Mouse (Mus musculus) T-helper 1 cell (primary cell): Measurements from ENCODE around the gene Nostrin.

Source experiments
- in situ Hi-C: fragments of 300-600 bp; cut with MboI, MseI; formaldehyde crosslinking; loops from one replicate; pipeline ENCODE4 v1.15.1; 2025; ENCODE audit warnings: high pct_unique_total_duplicates

Nostrin gene

GRCm38 (mm10) chr2:69128921-69129395 is 6.6 kb upstream of the Nostrin start:
- in situ Hi-C loops, result no loop called here

DNA sequence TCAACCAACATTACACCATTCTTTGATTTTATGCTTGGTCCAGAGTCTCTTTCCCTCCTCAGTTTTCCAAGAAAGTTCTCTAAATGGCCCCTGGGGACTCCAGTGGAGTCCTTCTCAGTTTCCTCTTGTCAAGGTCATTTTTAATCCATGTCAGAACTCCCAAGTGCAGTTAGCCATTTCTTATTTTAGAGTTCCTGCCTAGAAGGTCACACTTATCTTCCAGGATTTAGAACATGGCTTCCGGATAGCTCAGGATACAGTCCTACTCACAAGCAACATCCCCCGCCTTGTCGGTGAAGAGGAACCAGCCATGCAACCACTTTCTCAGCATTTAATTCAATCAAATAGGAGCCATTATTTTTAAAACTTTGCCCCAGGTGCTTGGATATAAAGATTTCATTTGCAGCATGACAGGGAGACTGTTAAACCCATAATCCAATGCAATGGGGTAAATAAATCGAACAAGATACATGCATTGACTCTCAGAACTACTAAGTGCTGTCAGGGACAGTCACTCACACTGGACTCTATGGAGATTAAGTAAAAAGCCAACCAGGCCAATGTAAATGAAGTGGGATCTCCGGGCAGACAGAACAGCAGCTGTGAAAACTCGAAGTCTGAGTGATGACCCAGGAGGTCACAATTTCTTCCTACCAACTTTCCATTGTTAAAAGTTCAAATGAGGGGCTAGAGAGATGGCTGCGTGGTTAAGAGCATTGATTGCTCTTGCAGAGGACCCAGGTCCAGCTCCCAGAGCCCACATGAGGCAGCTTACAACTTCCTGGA is 6.0 kb upstream of the Nostrin start:
- in situ Hi-C loops, result no loop called here

DNA sequence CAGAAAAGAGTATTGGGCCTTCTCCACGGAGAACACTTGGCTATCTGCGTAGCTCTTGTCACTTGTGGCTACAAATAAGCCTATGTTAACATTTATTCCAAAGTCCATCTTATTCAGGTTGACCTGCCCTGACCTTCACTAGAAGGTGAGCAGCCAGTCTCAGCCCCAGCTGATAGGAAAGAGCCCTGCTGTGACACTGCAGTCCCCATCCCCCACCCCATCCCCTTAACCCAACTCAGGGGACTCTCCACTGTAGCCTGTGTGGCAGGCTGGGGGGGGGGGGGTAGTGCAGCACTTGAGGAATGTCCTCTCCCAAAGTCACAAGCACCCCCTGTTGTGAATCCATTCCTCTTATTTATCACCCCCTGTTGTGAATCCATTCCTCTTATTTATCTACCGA is 3.6 kb upstream of the Nostrin start:
- in situ Hi-C loops, result no loop called here

GRCm38 (mm10) chr2:69132488-69133040 is 3.0 kb upstream of the Nostrin start:
- in situ Hi-C loops, result no loop called here

DNA sequence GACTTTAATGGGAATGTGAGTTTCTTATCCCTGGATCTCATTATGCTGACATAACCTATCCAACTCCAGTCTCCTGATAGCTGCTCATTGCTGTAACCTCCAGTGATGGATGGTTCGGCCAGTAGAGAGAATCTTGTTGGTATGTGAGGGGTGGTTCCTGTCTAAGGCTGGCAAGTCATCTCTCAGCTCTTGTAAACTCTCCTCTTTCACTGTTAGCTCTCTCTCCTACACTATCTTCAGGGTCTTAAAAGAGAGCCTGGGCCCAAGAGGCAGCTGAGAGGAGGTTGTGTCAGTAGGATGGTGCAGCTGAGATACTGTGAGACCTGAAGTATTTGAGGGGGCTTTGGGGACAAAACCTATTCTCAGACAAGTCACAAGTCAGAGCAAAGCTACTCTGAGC is 1.4 kb upstream of the Nostrin start:
- in situ Hi-C loops, result no loop called here

- in situ Hi-C loops, result no loop called here
Observed at GRCm38 (mm10) chr2:69134937-69135336, 663 bp upstream of the Nostrin start.

- in situ Hi-C loops, result no loop called here
Observed at GRCm38 (mm10) chr2:69137406-69138084, 1.9 kb downstream of the Nostrin start.

DNA sequence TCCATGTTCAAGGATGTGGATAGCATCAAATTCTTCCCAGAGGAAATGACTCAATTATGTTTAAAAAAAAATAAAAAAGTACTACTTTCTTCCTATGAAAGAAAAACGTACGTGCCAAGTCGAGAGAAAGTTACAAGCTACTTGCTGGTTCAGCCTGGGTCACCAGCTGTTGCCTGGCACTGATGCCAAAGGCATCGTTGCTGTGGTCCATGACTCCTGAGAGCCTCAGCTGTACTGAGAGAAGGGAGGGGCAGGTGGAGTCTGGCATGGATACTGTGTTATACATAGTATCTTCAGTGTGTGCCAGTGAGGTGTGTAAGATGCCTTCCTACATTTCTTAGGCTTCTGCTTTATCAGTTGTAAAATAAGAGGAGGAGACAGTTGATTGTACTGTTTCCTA is 3.2 kb downstream of the Nostrin start:
- in situ Hi-C loops, result no loop called here

- in situ Hi-C loops, result no loop called here
Observed at GRCm38 (mm10) chr2:69140215-69140614, 4.6 kb downstream of the Nostrin start.

DNA sequence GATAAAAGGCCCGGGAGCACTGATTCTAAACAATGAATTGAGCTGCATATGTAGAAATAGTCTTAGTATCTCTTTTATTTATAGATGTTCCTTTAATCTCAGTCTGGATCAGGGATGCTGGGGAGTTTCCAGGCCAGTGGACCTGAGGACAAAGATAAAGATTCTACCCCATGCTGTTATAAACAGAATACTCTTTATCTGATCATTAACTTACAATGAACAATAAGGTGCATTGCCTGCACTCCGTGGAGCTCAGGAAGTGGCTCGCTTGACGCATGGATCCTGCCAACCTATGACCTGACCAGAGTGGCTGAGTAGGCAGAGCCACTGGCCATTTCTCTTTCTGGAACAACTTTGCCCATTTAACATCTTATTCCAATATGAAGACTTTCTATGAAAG is 5.2 kb downstream of the Nostrin start:
- in situ Hi-C loops, result no loop called here

GRCm38 (mm10) chr2:69148691-69149090 is 13.1 kb downstream of the Nostrin start:
- in situ Hi-C loops, result no loop called here

- in situ Hi-C loops, result no loop called here
Observed at GRCm38 (mm10) chr2:69149154-69149553, 13.6 kb downstream of the Nostrin start.

DNA sequence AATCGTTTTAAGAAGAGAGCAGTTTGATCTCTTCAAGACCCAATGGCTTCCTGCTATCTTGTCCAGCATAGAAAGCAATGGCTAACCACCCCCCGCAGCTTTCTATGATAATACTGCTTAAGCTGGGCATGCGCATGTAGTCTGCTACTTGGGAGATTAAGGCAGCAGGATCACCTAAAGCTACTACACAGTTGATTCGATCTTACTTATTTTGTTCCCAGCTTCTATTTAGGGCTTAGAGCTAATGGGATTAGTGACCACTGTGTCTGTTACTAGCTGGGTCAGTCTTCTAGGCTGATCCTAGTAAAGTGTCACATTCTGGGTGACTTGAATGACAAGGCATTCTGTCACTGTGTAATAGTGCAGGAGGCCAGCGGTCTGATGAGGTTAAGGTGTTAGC is 15.2 kb downstream of the Nostrin start:
- in situ Hi-C loops, result no loop called here

- in situ Hi-C loops, result no loop called here
Observed at GRCm38 (mm10) chr2:69155861-69156260, 20.3 kb downstream of the Nostrin start.

GRCm38 (mm10) chr2:69156283-69156682 is 20.7 kb downstream of the Nostrin start:
- in situ Hi-C loops, result no loop called here

GRCm38 (mm10) chr2:69158907-69159306 is 23.3 kb downstream of the Nostrin start:
- in situ Hi-C loops, result no loop called here

- in situ Hi-C loops, result no loop called here
Observed at GRCm38 (mm10) chr2:69170395-69171077, 34.9 kb downstream of the Nostrin start.

DNA sequence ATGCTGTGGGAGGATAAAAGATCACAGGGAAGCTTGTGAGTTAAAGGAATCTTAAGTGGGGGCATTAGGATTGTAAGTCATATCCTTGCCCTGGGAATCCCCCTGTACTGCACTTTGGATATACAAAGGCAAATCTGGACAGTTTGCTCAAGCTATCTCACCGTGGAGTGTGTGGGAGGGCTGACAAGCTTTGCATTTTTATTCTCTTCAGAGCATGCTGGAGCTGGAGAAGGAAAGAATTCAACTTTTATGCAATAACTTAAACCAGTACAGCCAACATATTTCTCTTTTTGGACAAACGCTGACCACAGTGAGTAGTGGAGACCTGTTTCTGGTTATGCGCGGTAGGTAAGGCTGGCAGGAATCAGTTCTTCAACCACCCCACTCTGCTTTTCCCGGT is 39.7 kb downstream of the Nostrin start:
- in situ Hi-C loops, result no loop called here

GRCm38 (mm10) chr2:69179721-69180120 is 44.1 kb downstream of the Nostrin start:
- in situ Hi-C loops, result loop anchor here (10.0 kb wide), 1 partner anchor 395 kb away; no protein-coding TSS in a partner anchor

GRCm38 (mm10) chr2:69187990-69188389 is 52.4 kb downstream of the Nostrin start:
- in situ Hi-C loops, result loop anchor here (10.0 kb wide), 1 partner anchor 403 kb away; no protein-coding TSS in a partner anchor

- in situ Hi-C loops, result loop anchor here (10.0 kb wide), 1 partner anchor 404 kb away; no protein-coding TSS in a partner anchor
Observed at GRCm38 (mm10) chr2:69188732-69189131, 53.1 kb downstream of the Nostrin start.

DNA sequence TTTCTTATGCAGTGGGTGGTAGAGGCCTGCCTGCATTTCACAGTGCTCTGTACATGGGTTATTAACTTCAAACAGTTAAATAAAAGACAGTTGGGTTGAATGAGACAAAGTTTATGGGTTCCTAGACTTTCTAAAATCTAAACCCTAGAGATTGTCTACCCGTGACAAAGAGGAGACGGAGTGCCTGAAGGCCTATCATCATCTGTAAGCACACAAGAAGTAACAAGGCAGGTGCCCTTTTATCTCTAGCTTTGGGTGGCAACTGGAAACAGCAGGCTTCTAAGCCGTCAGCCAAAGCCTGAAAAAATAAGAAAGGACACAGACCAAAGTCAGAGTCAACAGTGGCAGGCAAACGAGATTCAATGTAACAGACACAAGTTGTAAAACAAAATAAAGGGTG is 53.6 kb downstream of the Nostrin start:
- in situ Hi-C loops, result loop anchor here (10.0 kb wide), 1 partner anchor 404 kb away; no protein-coding TSS in a partner anchor
